Mouse (Mus musculus): ENCODE measurements around the gene Vmn2r109.
"Not testable (repeated sequence)": the region's sequence is repeated elsewhere in the genome, so short reads cannot be mapped to it uniquely, and the experiment has no call there.

Gene Vmn2r109

DNA sequence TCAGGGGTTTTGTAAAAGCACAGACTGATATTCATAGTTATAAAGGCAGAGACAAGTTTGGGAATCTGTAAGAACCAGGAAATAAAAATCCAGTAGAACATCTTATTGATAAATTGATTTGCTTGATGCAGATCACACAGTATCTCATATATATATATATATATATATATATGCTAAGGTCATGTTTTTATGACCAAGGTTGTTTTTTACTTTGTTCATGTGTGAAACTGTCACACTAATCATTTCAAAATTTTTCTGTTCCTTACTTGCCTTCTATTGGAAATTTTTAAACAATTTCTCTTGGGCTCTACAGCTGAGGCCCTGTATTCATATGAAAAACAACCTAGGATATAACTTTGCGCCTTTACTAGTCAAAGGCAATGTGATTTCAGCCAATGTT lies at the start of gene Vmn2r109:
Gene Vmn2r109, minus strand, starts transcription at position 101 of the 400 bp plus-strand sequence.
- no peak for DNase-seq (ENCODE audit: low spot score)

GRCm38 (mm10) chr17:20596323-20596722 lies 31.8 kb upstream of the Vmn2r109 start, which contains the start of gene Vmn2r110:
Gene Vmn2r110, minus strand, starts transcription at chr17:20596423.
- DNase-seq (ENCODE audit: low spot score) = no peak

DNA sequence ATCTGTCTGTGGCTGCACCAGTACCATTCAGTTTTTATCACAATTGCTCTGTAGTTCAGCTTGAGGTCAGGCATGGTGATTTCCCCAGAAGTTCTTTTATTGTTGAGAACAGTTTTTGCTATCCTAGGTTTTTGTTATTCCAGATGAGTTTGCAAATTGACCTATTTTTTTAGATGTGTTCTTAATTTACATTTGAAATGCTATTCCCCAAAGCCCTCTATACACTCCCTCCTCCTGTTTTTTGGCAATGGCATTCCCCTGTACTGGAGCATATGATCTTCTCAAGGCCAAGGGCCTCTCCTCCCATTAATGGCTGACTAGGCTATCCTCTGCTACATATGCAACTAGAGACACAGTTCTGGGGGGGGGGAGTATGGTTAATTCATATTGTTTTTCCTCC lies 56.3 kb downstream of the Vmn2r109 start:
- not testable (repeated sequence) for DNase-seq (ENCODE audit: low spot score)

DNA sequence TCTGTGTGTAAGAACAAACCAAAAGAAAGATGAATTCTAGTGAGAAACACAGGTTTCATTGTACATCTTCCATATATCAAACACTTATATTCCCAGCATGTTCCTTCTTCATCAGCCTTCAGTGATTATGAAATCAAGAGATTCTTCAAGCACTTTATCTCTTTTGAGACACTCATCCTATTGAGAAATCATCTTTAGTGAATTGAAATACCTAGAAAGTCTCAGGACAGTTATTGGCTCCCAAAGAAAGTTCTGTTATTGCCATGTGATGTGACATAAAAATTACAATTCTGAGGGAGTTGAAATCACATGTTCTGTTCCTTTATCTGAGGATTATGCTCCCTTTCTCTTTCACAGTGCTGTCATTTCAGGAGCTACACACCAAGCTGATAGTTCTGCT lies 66.7 kb downstream of the Vmn2r109 start, which contains the start of gene Vmn1r225:
Gene Vmn1r225, plus strand, starts transcription at position 301 of the 400 bp plus-strand sequence.
- no peak for DNase-seq (ENCODE audit: low spot score)

Data from adipocyte (in vitro differentiated cells).